Mouse (Mus musculus) neural tube, embryonic 15.5 days (tissue): ENCODE data around the gene Cdc6. TPM values are rescaled to one million over a fixed set of nuclear protein-coding genes. Genes with fewer than 3 reads are reported as not detected.

Experiments
- ATAC-seq: fragments of 200-750 bp; cut with Nextera tagmentation; 2 replicates; pipeline ENCODE4 v1.8.0; 2017; ENCODE audit warnings: mild to moderate bottlenecking, moderate TSS enrichment, moderate library complexity; ENCODE audit not compliant: low FRiP score
- H3K27ac ChIP-seq: fragments of 300-500 bp; sonication (generic); replicated peaks from 2 replicates; pipeline ENCODE4 v1.5.1; 2015; ENCODE audit warnings: mild to moderate bottlenecking, inconsistent platforms
- H3K27me3 ChIP-seq: fragments of 300-500 bp; sonication (generic); replicated peaks from 2 replicates; pipeline ENCODE4 v1.6.1; 2015; ENCODE audit warnings: inconsistent platforms
- H3K36me3 ChIP-seq: fragments of 300-500 bp; sonication (generic); 2 replicates; pipeline ENCODE4 v1.6.1; 2015; ENCODE audit warnings: inconsistent platforms
- H3K4me1 ChIP-seq: fragments of 300-500 bp; sonication (generic); 2 replicates; pipeline ENCODE4 v1.6.1; 2015; ENCODE audit warnings: inconsistent platforms
- H3K4me2 ChIP-seq: fragments of 300-500 bp; sonication (generic); 2 replicates; pipeline ENCODE4 v1.6.1; 2015; ENCODE audit warnings: inconsistent platforms, mild to moderate bottlenecking, moderate library complexity
- H3K4me3 ChIP-seq: fragments of 300-500 bp; sonication (generic); replicated peaks from 2 replicates; pipeline ENCODE4 v1.5.1; 2015; ENCODE audit warnings: mild to moderate bottlenecking, inconsistent platforms
- H3K9ac ChIP-seq: fragments of 300-500 bp; sonication (generic); replicated peaks from 2 replicates; pipeline ENCODE4 v1.6.1; 2015; ENCODE audit warnings: mild to moderate bottlenecking, inconsistent platforms
- H3K9me3 ChIP-seq: fragments of 300-500 bp; sonication (generic); replicated peaks from 2 replicates; pipeline ENCODE4 v1.6.1; 2016; ENCODE audit warnings: inconsistent platforms
- WGBS: fragments of 180-500 bp; shearing (Covaris S2); methylation state at CpG from one replicate; pipeline ENCODE4 v1.1.7; 2015; ENCODE audit warnings: mixed read lengths; 5-methylcytosine and 5-hydroxymethylcytosine counted together
- polyA plus RNA-seq: library from polyadenylated mRNA; unstranded; fragments of >200 nt; fragmentation: Nextera tagmentation; extraction: Ambion mirVana; gene quantifications from 2 replicates; pipeline ENCODE4 v1.2.1, GENCODE M21; 2015

The Cdc6 gene
- polyA plus RNA-seq, 1 experiment from 2014 or later, result 3.8 TPM

- peak overlapping the region; percentile 72 for H3K27ac ChIP-seq
- H3K27me3 ChIP-seq, result no peaks in the 10 kb centered on the region
- no peaks in the 10 kb centered on the region for H3K36me3 ChIP-seq
- peaks cover 86% of the 10 kb centered on the region for H3K4me1 ChIP-seq
- ATAC-seq, result no peak
- no peak overlapping the region for H3K4me3 ChIP-seq
- peak overlapping the region; percentile 25 for H3K4me2 ChIP-seq
- no peak overlapping the region for H3K9ac ChIP-seq
- H3K9me3 ChIP-seq, result no peaks in the 10 kb centered on the region
- 8% methylated on average over 12 of the region's 12 CpGs for WGBS
Observed at GRCm38 (mm10) chr11:98925868-98926311, 18.3 kb downstream of the Cdc6 start.

GRCm38 (mm10) chr11:98926553-98926952, 19.0 kb downstream of the Cdc6 start:
- Histone ChIP-seq H3K4me3 (no peak overlapping the region), H3K9me3 (no peaks in the 10 kb centered on the region), H3K4me2 (peak overlapping the region; percentile 25; the same call in 1 of the 2 replicates), H3K27me3 (no peaks in the 10 kb centered on the region), H3K4me1 (peaks cover 93% of the 10 kb centered on the region), H3K27ac (peak overlapping the region; percentile 72), H3K9ac (no peak overlapping the region), H3K36me3 (no peaks in the 10 kb centered on the region)
- WGBS, result 68% methylated on average over 7 of the region's 7 CpGs
- ATAC-seq, result no peak

- peak within 1 kb of the TSS; percentile 48 for H3K27ac ChIP-seq
- no peaks in the 10 kb centered on the region for H3K27me3 ChIP-seq
- H3K4me3 ChIP-seq, result peak within 1 kb of the TSS; percentile 68
- peak within 1 kb of the TSS; percentile 81 for H3K4me2 ChIP-seq
- H3K4me1 ChIP-seq, result peaks cover 96% of the 10 kb centered on the region
- H3K36me3 ChIP-seq, result no peaks in the 10 kb centered on the region
- peak within 1 kb of the TSS; percentile 83 for H3K9ac ChIP-seq
- H3K9me3 ChIP-seq, result no peaks in the 10 kb centered on the region
- WGBS, result 8% methylated on average over 21 of the region's 21 CpGs
- no peak for ATAC-seq
Observed at GRCm38 (mm10) chr11:98927438-98928076, 20.0 kb downstream of the Cdc6 start, which contains the start of gene Rara. Gene Rara (plus strand): TSS chr11:98927818.

- H3K4me2 ChIP-seq, result peak overlapping the region; percentile 81
- H3K36me3 ChIP-seq, result no peaks in the 10 kb centered on the region
- no peaks in the 10 kb centered on the region for H3K27me3 ChIP-seq
- WGBS, result 7% methylated on average over 12 of the region's 12 CpGs
- H3K9me3 ChIP-seq, result no peaks in the 10 kb centered on the region
- peak overlapping the region; percentile 48; the same call in 1 of the 2 replicates for H3K27ac ChIP-seq
- no peak for ATAC-seq
- peaks cover 96% of the 10 kb centered on the region for H3K4me1 ChIP-seq
- H3K9ac ChIP-seq, result peak overlapping the region; percentile 83
- peak overlapping the region; percentile 68 for H3K4me3 ChIP-seq
Observed at GRCm38 (mm10) chr11:98928186-98928893, 20.7 kb downstream of the Cdc6 start.

DNA sequence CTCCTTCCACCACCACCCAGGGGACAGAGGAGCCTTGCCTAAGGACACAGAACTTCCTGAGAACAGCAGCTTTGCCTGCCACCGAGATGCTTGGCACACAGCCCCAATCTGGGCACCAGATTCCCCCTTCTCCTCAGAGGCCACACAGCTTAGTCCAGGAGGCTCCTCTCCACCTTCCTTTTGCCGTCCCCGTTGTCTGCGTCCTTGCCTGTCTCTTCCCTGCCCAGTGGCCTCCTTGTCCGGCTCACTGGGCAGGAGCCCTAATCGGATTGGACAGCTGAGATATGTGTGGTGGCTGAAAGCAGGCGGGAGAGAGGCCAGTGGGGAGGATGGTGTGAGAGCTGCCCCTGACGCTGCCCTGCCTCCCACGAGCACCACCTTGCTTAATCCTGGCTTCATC, 21.9 kb downstream of the Cdc6 start:
- peak overlapping the region; percentile 83 for H3K9ac ChIP-seq
- peak overlapping the region; percentile 68 for H3K4me3 ChIP-seq

DNA sequence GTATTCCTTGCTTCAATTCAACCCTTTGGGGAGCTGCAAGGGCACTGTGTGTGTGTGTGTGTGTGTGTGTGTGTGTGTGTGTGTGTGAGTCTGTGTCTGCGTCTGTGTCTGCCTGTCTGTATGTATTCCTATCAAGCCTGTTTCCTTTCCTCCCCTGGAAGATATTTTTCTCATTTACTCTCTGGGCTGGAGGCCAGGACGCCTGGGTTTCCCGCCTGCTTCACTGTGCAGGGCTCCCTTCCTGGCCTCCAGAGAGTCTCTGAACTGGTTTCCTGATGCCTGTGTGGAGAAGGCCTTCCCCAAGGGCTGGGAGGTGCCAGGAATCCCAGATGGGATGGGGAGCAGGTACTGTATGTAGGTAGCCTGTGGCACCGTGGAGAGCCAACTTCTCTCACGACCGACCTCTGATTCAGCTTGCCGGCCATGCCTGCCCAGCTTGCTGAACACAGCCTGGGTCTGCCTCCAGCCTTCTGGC, 22.6 kb downstream of the Cdc6 start:
- H3K9me3 ChIP-seq, result no peaks in the 10 kb centered on the region
- H3K4me2 ChIP-seq, result peak overlapping the region; percentile 81
- H3K27ac ChIP-seq, result peak overlapping the region; percentile 63
- WGBS, result 46% methylated on average over 7 of the region's 7 CpGs
- no peaks in the 10 kb centered on the region for H3K27me3 ChIP-seq
- no peak overlapping the region; the same call in 1 of the 2 replicates for H3K4me3 ChIP-seq
- no peak for ATAC-seq
- peaks cover 83% of the 10 kb centered on the region for H3K4me1 ChIP-seq
- H3K36me3 ChIP-seq, result no peaks in the 10 kb centered on the region
- H3K9ac ChIP-seq, result peak overlapping the region; percentile 34; the same call in 1 of the 2 replicates

More for the DNA sequence above, 21.9 kb downstream of the Cdc6 start:
- H3K27me3 ChIP-seq, result no peaks in the 10 kb centered on the region
- no peaks in the 10 kb centered on the region for H3K36me3 ChIP-seq
- H3K4me1 ChIP-seq, result peaks cover 90% of the 10 kb centered on the region
- WGBS, result 11% methylated on average over 9 of the region's 9 CpGs
- H3K27ac ChIP-seq, result peak overlapping the region; percentile 54
- no peaks in the 10 kb centered on the region for H3K9me3 ChIP-seq
- H3K4me2 ChIP-seq, result peak overlapping the region; percentile 81
- ATAC-seq, result no peak

DNA sequence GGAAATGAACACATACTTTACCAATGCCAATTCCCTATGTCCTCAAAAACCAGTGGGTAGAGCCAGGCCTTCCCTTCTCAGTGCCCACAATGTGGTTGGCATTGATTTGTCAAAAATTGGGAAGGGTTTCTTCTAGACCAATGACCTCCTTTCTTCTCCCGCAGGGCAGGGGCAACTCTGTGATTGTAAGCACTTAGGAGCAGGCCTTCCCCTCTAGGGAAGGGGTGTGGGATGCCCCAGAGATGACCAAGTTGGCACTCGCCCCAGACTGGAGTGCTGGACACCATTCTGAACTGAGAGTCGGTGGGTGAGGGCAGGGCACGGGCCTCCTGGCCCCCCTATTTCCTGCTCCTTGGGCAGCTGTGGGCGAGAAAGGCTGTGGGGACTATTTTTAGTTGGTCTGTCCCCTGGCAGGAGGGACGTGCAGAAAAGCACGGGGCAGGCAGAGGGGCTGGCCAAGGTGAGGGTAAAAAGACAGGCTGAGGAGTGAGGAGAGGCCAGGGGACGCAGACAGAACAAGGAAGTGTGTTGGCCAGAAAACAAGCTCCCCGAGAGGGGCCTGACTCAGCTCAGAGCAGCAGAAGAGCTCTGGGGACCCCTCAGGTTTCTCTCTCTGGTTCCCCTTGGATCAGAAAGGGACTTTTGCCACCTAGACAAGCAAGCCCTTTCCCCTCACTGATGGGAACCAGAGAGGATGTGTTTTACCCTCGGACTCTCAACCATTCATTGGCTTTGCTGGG, 23.3 kb downstream of the Cdc6 start:
- H3K4me3 ChIP-seq, result no peak overlapping the region
- H3K9me3 ChIP-seq, result no peaks in the 10 kb centered on the region
- no peaks in the 10 kb centered on the region for H3K36me3 ChIP-seq
- 38% methylated on average over 10 of the region's 10 CpGs for WGBS
- peaks cover 78% of the 10 kb centered on the region for H3K4me1 ChIP-seq
- H3K27me3 ChIP-seq, result no peaks in the 10 kb centered on the region
- H3K27ac ChIP-seq, result peak overlapping the region; percentile 75
- H3K9ac ChIP-seq, result peak overlapping the region; percentile 14; the same call in 1 of the 2 replicates
- no peak for ATAC-seq
- H3K4me2 ChIP-seq, result peak overlapping the region; percentile 81

GRCm38 (mm10) chr11:98931513-98932292, 24.1 kb downstream of the Cdc6 start:
- Histone ChIP-seq H3K27me3 (no peaks in the 10 kb centered on the region), H3K4me1 (peaks cover 78% of the 10 kb centered on the region), H3K4me3 (no peak overlapping the region), H3K9ac (peak overlapping the region; percentile 14; the same call in 1 of the 2 replicates), H3K27ac (peak overlapping the region; percentile 75), H3K9me3 (no peaks in the 10 kb centered on the region), H3K36me3 (no peaks in the 10 kb centered on the region), H3K4me2 (peak overlapping the region; percentile 17; the same call in 1 of the 2 replicates)
- ATAC-seq, result no peak
- WGBS, result 24% methylated on average over 7 of the region's 7 CpGs

GRCm38 (mm10) chr11:98932293-98933091, 24.9 kb downstream of the Cdc6 start:
- no peak for ATAC-seq
- Histone ChIP-seq H3K27ac (peak overlapping the region; percentile 75; the same call in 1 of the 2 replicates), H3K9ac (no peak overlapping the region), H3K27me3 (no peaks in the 10 kb centered on the region), H3K4me1 (peaks cover 80% of the 10 kb centered on the region), H3K36me3 (no peaks in the 10 kb centered on the region), H3K4me2 (peak overlapping the region; percentile 19), H3K9me3 (no peaks in the 10 kb centered on the region), H3K4me3 (no peak overlapping the region)
- 12% methylated on average over 19 of the region's 19 CpGs for WGBS

DNA sequence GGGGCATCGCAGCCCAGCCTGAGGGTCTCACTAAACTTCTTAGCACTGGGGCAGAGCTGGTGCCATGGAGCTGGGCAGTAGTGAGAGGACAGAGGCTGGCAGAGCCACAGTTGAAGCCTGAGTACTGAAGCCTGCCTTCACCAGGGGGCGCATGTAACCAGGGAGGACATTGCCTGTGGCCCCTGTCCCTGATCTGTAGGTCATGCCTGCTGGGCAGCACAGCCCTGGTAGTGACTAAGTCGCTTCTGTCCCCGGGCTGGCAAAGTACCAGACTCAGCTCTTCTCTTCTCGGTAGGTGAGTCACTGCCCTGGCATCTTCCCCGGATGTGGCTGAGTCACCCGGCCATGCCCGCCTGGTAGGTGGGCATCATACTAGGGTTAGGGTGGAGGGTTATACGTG, 25.6 kb downstream of the Cdc6 start:
- WGBS, result 34% methylated on average over 9 of the region's 9 CpGs

More for the DNA sequence above, 25.6 kb downstream of the Cdc6 start:
- Histone ChIP-seq H3K4me2 (peak overlapping the region; percentile 19), H3K36me3 (no peaks in the 10 kb centered on the region), H3K27me3 (no peaks in the 10 kb centered on the region), H3K9ac (no peak overlapping the region), H3K9me3 (no peaks in the 10 kb centered on the region), H3K4me3 (no peak overlapping the region), H3K4me1 (peaks cover 80% of the 10 kb centered on the region), H3K27ac (no peak overlapping the region)
- no peak for ATAC-seq
